Mouse (Mus musculus) G1E (cell line): ENCODE results near the gene Bnip2. TPM values are rescaled to one million over a fixed set of nuclear protein-coding genes. Genes with fewer than 3 reads are reported as not detected.
A peak's percentile ranks its signal among the peaks of the same experiment; 100 is the strongest.

ENCODE experiments used
- ATAC-seq: 2 replicates; pipeline ENCODE4 v1.8.0; 2016; ENCODE audit warnings: mild to moderate bottlenecking; ENCODE audit not compliant: insufficient number of reproducible peaks, poor library complexity, low FRiP score, severe bottlenecking; ENCODE audit errors: extremely low read depth
- DNase-seq: peaks from one replicate; pipeline ENCODE4 v3.0.0; 2012; ENCODE audit warnings: low spot score
- H3K27me3 ChIP-seq: 2 replicates; pipeline ENCODE4 v1.6.1; 2012; ENCODE audit warnings: mild to moderate bottlenecking, low read length, inconsistent platforms; ENCODE audit not compliant: insufficient read depth
- H3K36me3 ChIP-seq: replicated peaks from 2 replicates; pipeline ENCODE3; 2012; ENCODE audit warnings: mild to moderate bottlenecking, inconsistent platforms
- H3K4me1 ChIP-seq: 2 replicates; pipeline ENCODE4 v1.6.1; 2012; ENCODE audit warnings: low read depth, low read length, inconsistent platforms, mixed read lengths; ENCODE audit not compliant: insufficient read depth
- H3K4me3 ChIP-seq: 2 replicates; pipeline ENCODE4 v1.5.1; 2012; ENCODE audit warnings: low read depth, mild to moderate bottlenecking, inconsistent platforms, low read length, moderate library complexity, mixed read lengths
- H3K9me3 ChIP-seq: replicated peaks from 2 replicates; pipeline ENCODE4 v1.6.1; 2012; ENCODE audit warnings: inconsistent platforms
- CTCF ChIP-seq: IDR thresholded peaks from 2 replicates; pipeline ENCODE4 v1.5.1; 2012; ENCODE audit warnings: low read depth, low read length, inconsistent platforms, mixed read lengths
- GATA1 ChIP-seq: IDR thresholded peaks from 2 replicates; pipeline ENCODE4 v1.6.1; 2012; ENCODE audit warnings: borderline replicate concordance, low read length, inconsistent platforms, mixed read lengths
- GATA2 ChIP-seq: IDR thresholded peaks from 2 replicates; pipeline ENCODE4 v1.6.1; 2012; ENCODE audit warnings: low read depth, low read length, inconsistent platforms, borderline replicate concordance
- POLR2AphosphoS5 ChIP-seq: IDR thresholded peaks from 2 replicates; pipeline ENCODE4 v1.6.1; 2012; ENCODE audit warnings: low read depth, low read length, inconsistent platforms; ENCODE audit not compliant: insufficient replicate concordance
- TAL1 ChIP-seq: conservative IDR thresholded peaks from 2 replicates; pipeline ENCODE4 v1.6.1; 2012; ENCODE audit warnings: low read depth, low read length, inconsistent platforms, mixed read lengths
- polyA plus RNA-seq: library from polyadenylated mRNA; stranded (reverse); fragments of >175 nt; gene quantifications from 2 replicates; pipeline ENCODE4 v1.2.3, GENCODE M21; 2012
- total RNA-seq, 2 experiments: library from RNA; stranded (forward) in 1 of 2; stranded (reverse) in 1 of 2; fragments of 200-1000 nt in 1 of 2; fragments of >200 nt in 1 of 2; fragmentation: Nextera tagmentation in 1 of 2; gene quantifications; 2 replicates each; pipeline ENCODE4 v1.2.3; 2014 to 2017

Bnip2 gene
- total and polyA plus RNA-seq, 3 experiments: 38.0 to 186 (median 106) TPM

GRCm38 (mm10) chr9:69992841-69993277, 3.6 kb downstream of the Bnip2 start:
- no peak overlapping the region for H3K4me3 ChIP-seq
- no peak for DNase-seq
- no peak for TF ChIP-seq TAL1
- H3K9me3 ChIP-seq: no peaks in the 10 kb centered on the region
- H3K4me1 ChIP-seq: peaks cover 43% of the 10 kb centered on the region
- ATAC-seq: peak; percentile 36
- H3K36me3 ChIP-seq: peaks cover 53% of the 10 kb centered on the region
- H3K27me3 ChIP-seq: no peaks in the 10 kb centered on the region

GRCm38 (mm10) chr9:69993479-69993878, 4.2 kb downstream of the Bnip2 start:
- Histone ChIP-seq H3K27me3 (no peaks in the 10 kb centered on the region), H3K36me3 (peaks cover 59% of the 10 kb centered on the region), H3K9me3 (no peaks in the 10 kb centered on the region), H3K4me3 (no peak overlapping the region), H3K4me1 (peaks cover 39% of the 10 kb centered on the region)
- TF ChIP-seq TAL1 (no peak), CTCF (no peak), POLR2AphosphoS5 (no peak), GATA2 (no peak), GATA1 (no peak)
- ATAC-seq (no peak), DNase-seq (no peak)

- peaks cover 70% of the 10 kb centered on the region for H3K36me3 ChIP-seq
Measured at GRCm38 (mm10) chr9:69994547-69994946, 5.3 kb downstream of the Bnip2 start.

GRCm38 (mm10) chr9:69999318-69999717, 10.1 kb downstream of the Bnip2 start:
- DNase-seq (no peak), ATAC-seq (no peak)
- H3K27me3 ChIP-seq: no peaks in the 10 kb centered on the region
- H3K9me3 ChIP-seq: no peaks in the 10 kb centered on the region
- H3K4me3 ChIP-seq: no peak overlapping the region
- no peaks in the 10 kb centered on the region for H3K4me1 ChIP-seq
- TF ChIP-seq GATA1: no peak
- TF ChIP-seq GATA2: no peak
- no peak for TF ChIP-seq POLR2AphosphoS5
- TF ChIP-seq TAL1: no peak
- TF ChIP-seq CTCF: no peak
- H3K36me3 ChIP-seq: peaks cover 92% of the 10 kb centered on the region

More at GRCm38 (mm10) chr9:69994547-69994946, 5.3 kb downstream of the Bnip2 start:
- DNase-seq (no peak), ATAC-seq (no peak)
- TF ChIP-seq POLR2AphosphoS5 (no peak), GATA1 (no peak), CTCF (no peak), GATA2 (no peak), TAL1 (no peak)
- no peaks in the 10 kb centered on the region for H3K27me3 ChIP-seq
- peaks cover 32% of the 10 kb centered on the region for H3K4me1 ChIP-seq
- H3K9me3 ChIP-seq: no peaks in the 10 kb centered on the region
- no peak overlapping the region for H3K4me3 ChIP-seq

- no peaks in the 10 kb centered on the region for H3K27me3 ChIP-seq
- peaks cover 88% of the 10 kb centered on the region for H3K36me3 ChIP-seq
- no peak for ATAC-seq
- peaks cover 2% of the 10 kb centered on the region; the same call in 1 of the 2 replicates for H3K4me1 ChIP-seq
- DNase-seq: no peak
- no peaks in the 10 kb centered on the region for H3K9me3 ChIP-seq
- H3K4me3 ChIP-seq: no peak overlapping the region
- TF ChIP-seq POLR2AphosphoS5 (no peak), GATA1 (no peak), GATA2 (no peak), TAL1 (no peak), CTCF (no peak)
Measured at GRCm38 (mm10) chr9:70003516-70003915, 14.2 kb downstream of the Bnip2 start.

- H3K27me3 ChIP-seq: no peaks in the 10 kb centered on the region
- no peak for ATAC-seq
- H3K4me3 ChIP-seq: no peak overlapping the region
- H3K4me1 ChIP-seq: peaks cover 9% of the 10 kb centered on the region
- H3K36me3 ChIP-seq: peaks cover 78% of the 10 kb centered on the region
- no peak for DNase-seq
- TF ChIP-seq CTCF (no peak), TAL1 (no peak), POLR2AphosphoS5 (no peak), GATA2 (no peak), GATA1 (no peak)
- no peaks in the 10 kb centered on the region for H3K9me3 ChIP-seq
Measured at GRCm38 (mm10) chr9:70006984-70007383, 17.7 kb downstream of the Bnip2 start.
